Mouse (Mus musculus) megakaryocyte-erythroid progenitor cell, adult 5-6 weeks (primary cell): ENCODE results near the gene Gprc5b. TPM values are rescaled to one million over a fixed set of nuclear protein-coding genes. Genes with fewer than 3 reads are reported as not detected.

Experiments
- ATAC-seq: replicated peaks from 2 replicates; pipeline ENCODE4 v1.8.0; 2016; ENCODE audit warnings: mild to moderate bottlenecking, inconsistent platforms; ENCODE audit not compliant: severe bottlenecking, poor library complexity, low FRiP score, low TSS enrichment
- total RNA-seq, 2 experiments: library from RNA; stranded (forward) in 1 of 2; stranded (reverse) in 1 of 2; fragments of 200-1000, 215-1000 nt in 1 of 2; fragments of >200 nt in 1 of 2; fragmentation: Nextera tagmentation in 1 of 2; gene quantifications; 2 replicates each; pipeline ENCODE4 v1.2.3; 2014 to 2017

The Gprc5b gene
- total RNA-seq, 2 experiments from 2014 or later, result 0.23 to 1.2 TPM

- no peak for ATAC-seq
Measured at GRCm38 (mm10) chr7:118959209-118959608, 35.8 kb downstream of the Gprc5b start.

- ATAC-seq, result no peak
Measured at GRCm38 (mm10) chr7:118956616-118957246, 38.3 kb downstream of the Gprc5b start.

- ATAC-seq, result no peak
Measured at GRCm38 (mm10) chr7:118954968-118955367, 40.0 kb downstream of the Gprc5b start.

- no peak for ATAC-seq
Measured at GRCm38 (mm10) chr7:118953626-118954282, 41.3 kb downstream of the Gprc5b start.

GRCm38 (mm10) chr7:118949749-118950148, 45.3 kb downstream of the Gprc5b start:
- ATAC-seq, result no peak

- no peak for ATAC-seq
Measured at GRCm38 (mm10) chr7:118948677-118949282, 46.2 kb downstream of the Gprc5b start.

- no peak for ATAC-seq
Measured at GRCm38 (mm10) chr7:118947241-118947640, 47.8 kb downstream of the Gprc5b start.

GRCm38 (mm10) chr7:118944884-118945283, 50.1 kb downstream of the Gprc5b start:
- ATAC-seq, result no peak

GRCm38 (mm10) chr7:118943170-118943569, 51.8 kb downstream of the Gprc5b start:
- no peak for ATAC-seq

- ATAC-seq, result no peak
Measured at GRCm38 (mm10) chr7:118942297-118942696, 52.7 kb downstream of the Gprc5b start.

GRCm38 (mm10) chr7:118937469-118938387, 57.3 kb downstream of the Gprc5b start:
- ATAC-seq, result no peak

GRCm38 (mm10) chr7:118936844-118937243, 58.2 kb downstream of the Gprc5b start:
- ATAC-seq, result no peak

GRCm38 (mm10) chr7:118935306-118935705, 59.7 kb downstream of the Gprc5b start:
- no peak for ATAC-seq

- ATAC-seq, result no peak
Measured at GRCm38 (mm10) chr7:118931502-118932395, 63.3 kb downstream of the Gprc5b start.

- ATAC-seq, result no peak
Measured at GRCm38 (mm10) chr7:118929601-118930311, 65.3 kb downstream of the Gprc5b start.

- ATAC-seq, result no peak
Measured at GRCm38 (mm10) chr7:118928916-118929315, 66.1 kb downstream of the Gprc5b start.

GRCm38 (mm10) chr7:118928316-118928715, 66.7 kb downstream of the Gprc5b start:
- ATAC-seq, result no peak

- no peak for ATAC-seq
Measured at GRCm38 (mm10) chr7:118927279-118927678, 67.7 kb downstream of the Gprc5b start.
